Mouse (Mus musculus): ENCODE results near the gene Hps5.

GRCm38 (mm10) chr7:46732458-46732857 lies 63.4 kb downstream of the Hps5 start, which contains the start of gene Saa4:
- TF ChIP-seq POLR2A (IDR thresholded peaks at IDR 0.05; ENCODE audit: borderline replicate concordance, low read depth, low read length): no peak
- no peak for TF ChIP-seq CTCF (IDR thresholded peaks at IDR 0.05; ENCODE audit: low read depth, low read length)
